Mouse (Mus musculus): ENCODE data around the gene Rasal2.

GRCm38 (mm10) chr1:157334834-157335233 lies 77.6 kb downstream of the Rasal2 start:
- TF ChIP-seq CTCF (IDR thresholded peaks at IDR 0.05; ENCODE audit: borderline replicate concordance, extremely low read depth, insufficient read depth, insufficient read length), result no peak
- TF ChIP-seq POLR2A (IDR thresholded peaks at IDR 0.05; ENCODE audit: borderline replicate concordance, extremely low read depth, insufficient read depth, insufficient read length, poor library complexity, severe bottlenecking), result no peak
